Comparison of ENCODE assay signal across 1 mouse cellular context in the genomic region with DNA sequence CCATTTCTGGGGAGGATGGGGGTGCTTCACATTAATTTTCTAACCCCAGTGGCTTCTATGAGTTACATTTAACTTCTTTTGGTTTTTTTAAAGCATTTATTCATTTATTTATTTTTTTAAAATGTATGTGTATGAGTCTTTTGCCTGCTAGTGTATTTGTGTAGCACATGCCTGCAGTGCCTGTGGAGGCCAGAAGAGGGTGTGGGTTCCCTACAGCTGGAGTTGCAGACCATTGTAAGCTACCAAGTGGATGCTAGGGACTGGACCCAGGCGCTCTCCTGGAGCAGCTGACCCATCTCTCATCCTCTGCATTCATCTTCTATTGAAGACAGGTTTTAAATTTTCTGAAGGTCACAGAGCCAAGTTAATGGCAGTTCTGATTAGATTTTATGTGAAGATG.
TF ChIP-seq lines count a peak whose summit lies in the region.

No protein-coding gene starts in this region.

TF ChIP-seq in MEL, 35 proteins besides CTCF, POLR2A, EP300 and RAD21:
- no peak for TF ChIP-seq MAX (IDR thresholded peaks at IDR 0.05; ENCODE audit: low read length)
- TF ChIP-seq ETS1 (IDR thresholded peaks at IDR 0.05; ENCODE audit: low read depth, low read length), result no peak
- no peak for TF ChIP-seq SIN3A (IDR thresholded peaks at IDR 0.05; ENCODE audit: low read length)
- TF ChIP-seq SMC3 (IDR thresholded peaks at IDR 0.05; ENCODE audit: low read depth, low read length), result peak; percentile 41
- no peak for TF ChIP-seq GATA1 (IDR thresholded peaks at IDR 0.05; ENCODE audit: low read depth, low read length)
